Mouse (Mus musculus): Measurements from ENCODE around the gene Racgap1. TPM values are rescaled to one million over a fixed set of nuclear protein-coding genes. Genes with fewer than 3 reads are reported as not detected.

Gene Racgap1
- polyA plus RNA-seq, 1 experiment from 2014 or later = 45.9 TPM

GRCm38 (mm10) chr15:99644776-99645175, 6.7 kb downstream of the Racgap1 start:
- no peak overlapping the region for H3K4me3 ChIP-seq (ENCODE audit: low read depth, low read length)
- no peak overlapping the region; the same call in 1 of the 2 replicates for H3K9ac ChIP-seq (replicated peaks; ENCODE audit: low read depth, low read length)
- H3K9me3 ChIP-seq (ENCODE audit: control insufficient read depth, low read length) = no peaks in the 10 kb centered on the region
- no peak for ATAC-seq (ENCODE audit: low read depth)
- no peaks in the 10 kb centered on the region for H3K27me3 ChIP-seq (ENCODE audit: control insufficient read depth, insufficient read depth, low read length)
- H3K4me1 ChIP-seq (ENCODE audit: control insufficient read depth, insufficient read depth, low read length) = peaks cover 54% of the 10 kb centered on the region
- 30% methylated on average over 7 of the region's 7 CpGs for WGBS
- no peaks in the 10 kb centered on the region for H3K36me3 ChIP-seq (ENCODE audit: control insufficient read depth, insufficient read depth, low read length)
- peak overlapping the region; percentile 69 for H3K27ac ChIP-seq (ENCODE audit: low read depth, low read length)
- H3K4me2 ChIP-seq (ENCODE audit: low read depth, low read length) = peak overlapping the region; percentile 20; the same call in 1 of the 2 replicates

GRCm38 (mm10) chr15:99643832-99644231, 7.6 kb downstream of the Racgap1 start:
- WGBS = 68% methylated on average over 10 of the region's 10 CpGs
- Histone ChIP-seq H3K4me2 (ENCODE audit: low read depth, low read length) (no peak overlapping the region), H3K27ac (ENCODE audit: low read depth, low read length) (peak overlapping the region; percentile 71; the same call in 1 of the 2 replicates), H3K27me3 (ENCODE audit: control insufficient read depth, insufficient read depth, low read length) (no peaks in the 10 kb centered on the region), H3K9me3 (ENCODE audit: control insufficient read depth, low read length) (no peaks in the 10 kb centered on the region), H3K4me3 (ENCODE audit: low read depth, low read length) (no peak overlapping the region), H3K36me3 (ENCODE audit: control insufficient read depth, insufficient read depth, low read length) (no peaks in the 10 kb centered on the region), H3K4me1 (ENCODE audit: control insufficient read depth, insufficient read depth, low read length) (peaks cover 45% of the 10 kb centered on the region), H3K9ac (replicated peaks; ENCODE audit: low read depth, low read length) (no peak overlapping the region; the same call in 1 of the 2 replicates)
- ATAC-seq (ENCODE audit: low read depth) = no peak

- no peak overlapping the region for H3K9ac ChIP-seq (replicated peaks; ENCODE audit: low read depth, low read length)
- WGBS = 40% methylated on average over 6 of the region's 6 CpGs
- no peak overlapping the region for H3K4me3 ChIP-seq (ENCODE audit: low read depth, low read length)
- no peaks in the 10 kb centered on the region for H3K9me3 ChIP-seq (ENCODE audit: control insufficient read depth, low read length)
- no peak for ATAC-seq (ENCODE audit: low read depth)
- peak overlapping the region; percentile 7; the same call in 1 of the 2 replicates for H3K4me2 ChIP-seq (ENCODE audit: low read depth, low read length)
- H3K36me3 ChIP-seq (ENCODE audit: control insufficient read depth, insufficient read depth, low read length) = no peaks in the 10 kb centered on the region
- peak overlapping the region; percentile 78 for H3K27ac ChIP-seq (ENCODE audit: low read depth, low read length)
- H3K4me1 ChIP-seq (ENCODE audit: control insufficient read depth, insufficient read depth, low read length) = peaks cover 40% of the 10 kb centered on the region
- H3K27me3 ChIP-seq (ENCODE audit: control insufficient read depth, insufficient read depth, low read length) = no peaks in the 10 kb centered on the region
These were observed 8.8 kb downstream of the Racgap1 start for GRCm38 (mm10) chr15:99642622-99643021.

GRCm38 (mm10) chr15:99638124-99638485, 13.4 kb downstream of the Racgap1 start:
- peaks cover 13% of the 10 kb centered on the region; the same call in 1 of the 2 replicates for H3K4me1 ChIP-seq (ENCODE audit: control insufficient read depth, insufficient read depth, low read length)
- no peak overlapping the region for H3K9ac ChIP-seq (replicated peaks; ENCODE audit: low read depth, low read length)
- peak; percentile 56; the same call in 1 of the 2 replicates for ATAC-seq (ENCODE audit: low read depth)
- WGBS = 60% methylated on average over 5 of the region's 5 CpGs
- no peaks in the 10 kb centered on the region for H3K27me3 ChIP-seq (ENCODE audit: control insufficient read depth, insufficient read depth, low read length)
- H3K27ac ChIP-seq (ENCODE audit: low read depth, low read length) = peak overlapping the region; percentile 81
- H3K9me3 ChIP-seq (ENCODE audit: control insufficient read depth, low read length) = no peaks in the 10 kb centered on the region
- H3K36me3 ChIP-seq (ENCODE audit: control insufficient read depth, insufficient read depth, low read length) = peaks cover 3% of the 10 kb centered on the region; the same call in 1 of the 2 replicates
- H3K4me2 ChIP-seq (ENCODE audit: low read depth, low read length) = no peak overlapping the region; the same call in 1 of the 2 replicates
- no peak overlapping the region for H3K4me3 ChIP-seq (ENCODE audit: low read depth, low read length)

- peak overlapping the region; percentile 5; the same call in 1 of the 2 replicates for H3K4me3 ChIP-seq (ENCODE audit: low read depth, low read length)
- 26% methylated on average over 12 of the region's 12 CpGs for WGBS
- no peaks in the 10 kb centered on the region for H3K27me3 ChIP-seq (ENCODE audit: control insufficient read depth, insufficient read depth, low read length)
- peak; percentile 62; the same call in 1 of the 2 replicates for ATAC-seq (ENCODE audit: low read depth)
- peak overlapping the region; percentile 81 for H3K27ac ChIP-seq (ENCODE audit: low read depth, low read length)
- H3K4me1 ChIP-seq (ENCODE audit: control insufficient read depth, insufficient read depth, low read length) = peaks cover 13% of the 10 kb centered on the region; the same call in 1 of the 2 replicates
- H3K9ac ChIP-seq (replicated peaks; ENCODE audit: low read depth, low read length) = peak overlapping the region; percentile 33; the same call in 1 of the 2 replicates
- H3K9me3 ChIP-seq (ENCODE audit: control insufficient read depth, low read length) = no peaks in the 10 kb centered on the region
- peak overlapping the region; percentile 28 for H3K4me2 ChIP-seq (ENCODE audit: low read depth, low read length)
- peaks cover 6% of the 10 kb centered on the region; the same call in 1 of the 2 replicates for H3K36me3 ChIP-seq (ENCODE audit: control insufficient read depth, insufficient read depth, low read length)
These were observed 13.9 kb downstream of the Racgap1 start for GRCm38 (mm10) chr15:99637405-99638123.

- Histone ChIP-seq H3K4me3 (ENCODE audit: low read depth, low read length) (no peak overlapping the region), H3K4me2 (ENCODE audit: low read depth, low read length) (no peak overlapping the region), H3K9me3 (ENCODE audit: control insufficient read depth, low read length) (no peaks in the 10 kb centered on the region), H3K36me3 (ENCODE audit: control insufficient read depth, insufficient read depth, low read length) (peaks cover 22% of the 10 kb centered on the region), H3K27ac (ENCODE audit: low read depth, low read length) (no peak overlapping the region), H3K27me3 (ENCODE audit: control insufficient read depth, insufficient read depth, low read length) (no peaks in the 10 kb centered on the region), H3K9ac (replicated peaks; ENCODE audit: low read depth, low read length) (no peak overlapping the region), H3K4me1 (ENCODE audit: control insufficient read depth, insufficient read depth, low read length) (peaks cover 13% of the 10 kb centered on the region; the same call in 1 of the 2 replicates)
- 93% methylated on average over 7 of the region's 7 CpGs for whole genome bisulfite sequencing
- ATAC-seq (ENCODE audit: low read depth) = no peak
These were observed 16.8 kb downstream of the Racgap1 start for GRCm38 (mm10) chr15:99634702-99635101.

- peaks cover 4% of the 10 kb centered on the region; the same call in 1 of the 2 replicates for H3K4me1 ChIP-seq (ENCODE audit: control insufficient read depth, insufficient read depth, low read length)
- no peak overlapping the region for H3K4me3 ChIP-seq (ENCODE audit: low read depth, low read length)
- peaks cover 36% of the 10 kb centered on the region for H3K36me3 ChIP-seq (ENCODE audit: control insufficient read depth, insufficient read depth, low read length)
These were observed 19.8 kb downstream of the Racgap1 start for GRCm38 (mm10) chr15:99631618-99632017.

GRCm38 (mm10) chr15:99622063-99622462, 29.4 kb downstream of the Racgap1 start:
- H3K27me3 ChIP-seq (ENCODE audit: control insufficient read depth, insufficient read depth, low read length) = no peaks in the 10 kb centered on the region
- no peak overlapping the region for H3K4me3 ChIP-seq (ENCODE audit: low read depth, low read length)
- H3K9ac ChIP-seq (replicated peaks; ENCODE audit: low read depth, low read length) = no peak overlapping the region
- no peaks in the 10 kb centered on the region for H3K4me1 ChIP-seq (ENCODE audit: control insufficient read depth, insufficient read depth, low read length)
- H3K4me2 ChIP-seq (ENCODE audit: low read depth, low read length) = no peak overlapping the region
- H3K36me3 ChIP-seq (ENCODE audit: control insufficient read depth, insufficient read depth, low read length) = peaks cover 28% of the 10 kb centered on the region; the same call in 1 of the 2 replicates
- H3K27ac ChIP-seq (ENCODE audit: low read depth, low read length) = no peak overlapping the region
- WGBS = 96% methylated on average over 10 of the region's 11 CpGs
- no peaks in the 10 kb centered on the region for H3K9me3 ChIP-seq (ENCODE audit: control insufficient read depth, low read length)
- ATAC-seq (ENCODE audit: low read depth) = no peak

More at GRCm38 (mm10) chr15:99631618-99632017, 19.8 kb downstream of the Racgap1 start:
- ATAC-seq (ENCODE audit: low read depth) = no peak
- Histone ChIP-seq H3K4me2 (ENCODE audit: low read depth, low read length) (no peak overlapping the region), H3K9me3 (ENCODE audit: control insufficient read depth, low read length) (no peaks in the 10 kb centered on the region), H3K27me3 (ENCODE audit: control insufficient read depth, insufficient read depth, low read length) (no peaks in the 10 kb centered on the region), H3K27ac (ENCODE audit: low read depth, low read length) (no peak overlapping the region), H3K9ac (replicated peaks; ENCODE audit: low read depth, low read length) (no peak overlapping the region)

GRCm38 (mm10) chr15:99619821-99620220, 31.6 kb downstream of the Racgap1 start:
- Histone ChIP-seq H3K9me3 (ENCODE audit: control insufficient read depth, low read length) (no peaks in the 10 kb centered on the region), H3K27ac (ENCODE audit: low read depth, low read length) (peak overlapping the region; percentile 48; the same call in 1 of the 2 replicates), H3K4me1 (ENCODE audit: control insufficient read depth, insufficient read depth, low read length) (peaks cover 5% of the 10 kb centered on the region; the same call in 1 of the 2 replicates), H3K9ac (replicated peaks; ENCODE audit: low read depth, low read length) (no peak overlapping the region), H3K4me2 (ENCODE audit: low read depth, low read length) (no peak overlapping the region), H3K4me3 (ENCODE audit: low read depth, low read length) (no peak overlapping the region), H3K36me3 (ENCODE audit: control insufficient read depth, insufficient read depth, low read length) (peaks cover 12% of the 10 kb centered on the region; the same call in 1 of the 2 replicates), H3K27me3 (ENCODE audit: control insufficient read depth, insufficient read depth, low read length) (no peaks in the 10 kb centered on the region)
- no peak; the same call in 1 of the 2 replicates for ATAC-seq (ENCODE audit: low read depth)
- 54% methylated on average over 4 of the region's 4 CpGs for whole genome bisulfite sequencing

Measured in neural tube, embryonic 14.5 days (tissue).